Comparison of ENCODE assay signal across 14 mouse cellular contexts in the genomic region with DNA sequence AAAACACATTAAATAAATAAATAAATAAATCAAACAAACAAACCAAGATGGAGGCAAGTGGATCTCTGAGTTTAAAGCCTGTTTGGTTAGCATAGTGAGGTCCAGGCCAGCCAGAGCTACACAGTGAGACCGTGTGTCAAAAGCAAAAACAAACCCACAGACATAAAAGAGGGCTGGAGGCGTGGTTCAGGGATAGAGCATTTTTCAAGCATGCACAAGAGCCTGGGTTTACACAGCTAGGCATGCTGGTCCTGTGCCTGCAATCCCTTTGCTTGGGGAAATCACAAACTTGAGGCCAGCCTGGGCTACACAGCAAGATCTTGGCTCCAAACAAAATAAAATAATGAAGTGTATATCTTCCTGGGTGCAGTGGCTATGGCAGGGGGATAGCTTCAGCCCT.
"Had no signal": no experiment of that assay in that cellular context is flagged by ENCODE, and none has a peak within 500 bp of the region (broad histone marks: within the 10 kb centered on the region; RNA-seq: fewer than 3 reads in every experiment).

No protein-coding gene starts in this region.

- H3K4me3 ChIP-seq: limb, embryonic 12.5 days; liver, embryonic 13.5 days; lung, embryonic 15.5 days; megakaryocyte, embryonic 14.5 days; midbrain, embryonic 12.5 days; neural tube, embryonic 12.5 days had no signal

- ATAC-seq: intestine, postnatal 0 days; liver, postnatal 0 days had no signal

- H3K4me1 ChIP-seq: midbrain, embryonic 12.5 days; neural tube, embryonic 12.5 days had no signal

- H3K27me3 ChIP-seq: limb, embryonic 12.5 days; liver, embryonic 13.5 days; lung, embryonic 15.5 days; midbrain, embryonic 12.5 days; neural tube, embryonic 12.5 days had no signal

- DNase-seq: kidney, adult 9 months; kidney, postnatal 36 days; liver; liver, embryonic 13.5 days; liver, postnatal 0 days; lung, postnatal 14 days had no signal

- H3K36me3 ChIP-seq: limb, embryonic 12.5 days; liver, embryonic 13.5 days; lung, embryonic 15.5 days; midbrain, embryonic 12.5 days; neural tube, embryonic 12.5 days had no signal

- H3K27ac ChIP-seq: kidney, postnatal 0 days; limb, embryonic 12.5 days; liver, embryonic 13.5 days; lung, embryonic 15.5 days; macrophage; midbrain, embryonic 12.5 days; neural tube, embryonic 12.5 days had no signal
